Mouse (Mus musculus) liver, embryonic 13.5 days (tissue): ENCODE results near the gene St6gal1. TPM values are rescaled to one million over a fixed set of nuclear protein-coding genes. Genes with fewer than 3 reads are reported as not detected.
A peak's percentile ranks its signal among the peaks of the same experiment; 100 is the strongest.

Experiments
- ATAC-seq: fragments of 200-750 bp; cut with Nextera tagmentation; 2 replicates; pipeline ENCODE4 v1.8.0; 2017; ENCODE audit warnings: low read depth, mild to moderate bottlenecking, moderate number of reproducible peaks, moderate library complexity
- DNase-seq: peaks from one replicate; pipeline ENCODE4 v3.0.0; 2022
- H3K27ac ChIP-seq: fragments of 300-500 bp; sonication (generic); 2 replicates; pipeline ENCODE4 v1.5.1; 2015; ENCODE audit warnings: moderate library complexity, mild to moderate bottlenecking, inconsistent platforms
- H3K27me3 ChIP-seq: fragments of 300-500 bp; sonication (generic); 2 replicates; pipeline ENCODE4 v1.6.1; 2015; ENCODE audit warnings: mild to moderate bottlenecking, inconsistent platforms
- H3K36me3 ChIP-seq: fragments of 300-500 bp; sonication (generic); 2 replicates; pipeline ENCODE4 v1.6.1; 2015; ENCODE audit warnings: mild to moderate bottlenecking, inconsistent platforms
- H3K4me1 ChIP-seq: fragments of 300-500 bp; sonication (generic); replicated peaks from 2 replicates; pipeline ENCODE4 v1.6.1; 2015; ENCODE audit warnings: inconsistent platforms
- H3K4me2 ChIP-seq: fragments of 300-500 bp; sonication (generic); 2 replicates; pipeline ENCODE4 v1.6.1; 2015; ENCODE audit warnings: inconsistent platforms, mild to moderate bottlenecking, moderate library complexity
- H3K4me3 ChIP-seq: fragments of 300-500 bp; sonication (generic); replicated peaks from 2 replicates; pipeline ENCODE4 v1.5.1; 2015; ENCODE audit warnings: mild to moderate bottlenecking, inconsistent platforms
- H3K9ac ChIP-seq: fragments of 300-500 bp; sonication (generic); 2 replicates; pipeline ENCODE4 v1.6.1; 2015; ENCODE audit warnings: mild to moderate bottlenecking, inconsistent platforms
- H3K9me3 ChIP-seq: fragments of 300-500 bp; sonication (generic); replicated peaks from 2 replicates; pipeline ENCODE4 v1.6.1; 2016; ENCODE audit warnings: inconsistent platforms
- WGBS: fragments of 180-500 bp; shearing (Covaris S2); methylation state at CpG from one replicate; pipeline ENCODE4 v1.1.7; 2015; ENCODE audit not compliant: insufficient replicate concordance; 5-methylcytosine and 5-hydroxymethylcytosine counted together
- polyA plus RNA-seq: library from polyadenylated mRNA; unstranded; fragments of >200 nt; fragmentation: Nextera tagmentation; extraction: Ambion mirVana; gene quantifications from 2 replicates; pipeline ENCODE4 v1.2.1, GENCODE M21; 2015

St6gal1 gene
- polyA plus RNA-seq, 1 experiment from 2014 or later, result 7.5 TPM

- Histone ChIP-seq H3K9ac (no peak overlapping the region), H3K36me3 (no peaks in the 10 kb centered on the region), H3K4me1 (no peaks in the 10 kb centered on the region), H3K4me3 (no peak overlapping the region), H3K9me3 (no peaks in the 10 kb centered on the region), H3K27ac (no peak overlapping the region), H3K4me2 (no peak overlapping the region), H3K27me3 (no peaks in the 10 kb centered on the region)
- 27% methylated on average over 3 of the region's 3 CpGs for WGBS
- no peak for ATAC-seq
- no peak for DNase-seq
Observed at GRCm38 (mm10) chr16:23369124-23369523, 144.6 kb downstream of the St6gal1 start.

GRCm38 (mm10) chr16:23370724-23371123 is 146.2 kb downstream of the St6gal1 start:
- Histone ChIP-seq H3K4me3 (no peak overlapping the region), H3K9me3 (no peaks in the 10 kb centered on the region), H3K36me3 (no peaks in the 10 kb centered on the region), H3K4me1 (no peaks in the 10 kb centered on the region), H3K27me3 (no peaks in the 10 kb centered on the region), H3K9ac (no peak overlapping the region), H3K27ac (no peak overlapping the region), H3K4me2 (no peak overlapping the region)
- no peak for DNase-seq
- no peak for ATAC-seq
- WGBS, result 75% methylated on average over 7 of the region's 7 CpGs

- ATAC-seq, result no peak
- no peaks in the 10 kb centered on the region for H3K36me3 ChIP-seq
Observed at GRCm38 (mm10) chr16:23372340-23372739, 147.8 kb downstream of the St6gal1 start.

GRCm38 (mm10) chr16:23374068-23374467 is 149.5 kb downstream of the St6gal1 start:
- Histone ChIP-seq H3K27ac (no peak overlapping the region), H3K4me2 (no peak overlapping the region), H3K27me3 (no peaks in the 10 kb centered on the region), H3K9me3 (no peaks in the 10 kb centered on the region), H3K4me1 (no peaks in the 10 kb centered on the region), H3K36me3 (no peaks in the 10 kb centered on the region), H3K4me3 (no peak overlapping the region), H3K9ac (no peak overlapping the region)
- ATAC-seq, result no peak
- 64% methylated on average over 4 of the region's 4 CpGs for WGBS
- no peak for DNase-seq

More at GRCm38 (mm10) chr16:23372340-23372739, 147.8 kb downstream of the St6gal1 start:
- H3K4me1 ChIP-seq, result no peaks in the 10 kb centered on the region
- WGBS, result 55% methylated on average over 2 of the region's 2 CpGs
- DNase-seq, result no peak
- no peaks in the 10 kb centered on the region for H3K9me3 ChIP-seq
- H3K9ac ChIP-seq, result no peak overlapping the region
- no peak overlapping the region for H3K27ac ChIP-seq
- no peak overlapping the region for H3K4me3 ChIP-seq
- H3K4me2 ChIP-seq, result no peak overlapping the region
- no peaks in the 10 kb centered on the region for H3K27me3 ChIP-seq

- H3K27ac ChIP-seq, result no peak overlapping the region
- H3K9me3 ChIP-seq, result no peaks in the 10 kb centered on the region
- no peak overlapping the region for H3K4me3 ChIP-seq
- H3K36me3 ChIP-seq, result no peaks in the 10 kb centered on the region
- no peak overlapping the region for H3K9ac ChIP-seq
- WGBS, result 22% methylated on average over 5 of the region's 5 CpGs
- H3K4me2 ChIP-seq, result no peak overlapping the region
- DNase-seq (no peak), ATAC-seq (no peak)
- H3K4me1 ChIP-seq, result no peaks in the 10 kb centered on the region
- no peaks in the 10 kb centered on the region for H3K27me3 ChIP-seq
Observed at GRCm38 (mm10) chr16:23374938-23375337, 150.4 kb downstream of the St6gal1 start.

- Histone ChIP-seq H3K9me3 (no peaks in the 10 kb centered on the region), H3K4me1 (no peaks in the 10 kb centered on the region), H3K4me2 (no peak overlapping the region), H3K27ac (no peak overlapping the region), H3K36me3 (no peaks in the 10 kb centered on the region), H3K9ac (no peak overlapping the region), H3K27me3 (no peaks in the 10 kb centered on the region), H3K4me3 (no peak overlapping the region)
- ATAC-seq, result no peak
- DNase-seq, result no peak
- 35% methylated on average over 10 of the region's 10 CpGs for WGBS
Observed at GRCm38 (mm10) chr16:23376189-23376588, 151.6 kb downstream of the St6gal1 start.

- H3K9ac ChIP-seq, result no peak overlapping the region
- H3K27me3 ChIP-seq, result no peaks in the 10 kb centered on the region
- ATAC-seq (no peak), DNase-seq (no peak)
- H3K9me3 ChIP-seq, result no peaks in the 10 kb centered on the region; the same call in 1 of the 2 replicates
- no peak overlapping the region for H3K4me3 ChIP-seq
- no peak overlapping the region for H3K4me2 ChIP-seq
- 56% methylated on average over 3 of the region's 3 CpGs for WGBS
- H3K27ac ChIP-seq, result no peak overlapping the region
- no peaks in the 10 kb centered on the region for H3K4me1 ChIP-seq
- no peaks in the 10 kb centered on the region for H3K36me3 ChIP-seq
Observed at GRCm38 (mm10) chr16:23379536-23380230, 155.1 kb downstream of the St6gal1 start.

- Histone ChIP-seq H3K27me3 (no peaks in the 10 kb centered on the region), H3K4me3 (no peak overlapping the region), H3K27ac (no peak overlapping the region), H3K9me3 (no peaks in the 10 kb centered on the region; the same call in 1 of the 2 replicates), H3K4me1 (no peaks in the 10 kb centered on the region), H3K9ac (no peak overlapping the region), H3K36me3 (no peaks in the 10 kb centered on the region), H3K4me2 (no peak overlapping the region)
- DNase-seq (no peak), ATAC-seq (no peak)
Observed at GRCm38 (mm10) chr16:23384304-23384703, 159.8 kb downstream of the St6gal1 start.

GRCm38 (mm10) chr16:23397931-23398330 is 173.4 kb downstream of the St6gal1 start:
- Histone ChIP-seq H3K4me2 (no peak overlapping the region), H3K27me3 (no peaks in the 10 kb centered on the region), H3K9ac (no peak overlapping the region), H3K9me3 (no peaks in the 10 kb centered on the region), H3K4me1 (peaks cover 3% of the 10 kb centered on the region; the same call in 1 of the 2 replicates), H3K36me3 (no peaks in the 10 kb centered on the region), H3K4me3 (no peak overlapping the region), H3K27ac (no peak overlapping the region)
- ATAC-seq, result no peak
- DNase-seq, result no peak
- WGBS, result 47% methylated on average over 5 of the region's 5 CpGs

- H3K4me2 ChIP-seq, result no peak overlapping the region
- no peak overlapping the region for H3K9ac ChIP-seq
- H3K9me3 ChIP-seq, result no peaks in the 10 kb centered on the region
- ATAC-seq (peak; percentile 51; the same call in 1 of the 2 replicates), DNase-seq (peak; percentile 3)
- H3K36me3 ChIP-seq, result no peaks in the 10 kb centered on the region
- no peaks in the 10 kb centered on the region for H3K27me3 ChIP-seq
- peaks cover 3% of the 10 kb centered on the region; the same call in 1 of the 2 replicates for H3K4me1 ChIP-seq
- no peak overlapping the region for H3K27ac ChIP-seq
- WGBS, result 6% methylated on average over 4 of the region's 4 CpGs
- H3K4me3 ChIP-seq, result no peak overlapping the region
Observed at GRCm38 (mm10) chr16:23401463-23401862, 176.9 kb downstream of the St6gal1 start.

- Histone ChIP-seq H3K27ac (no peak overlapping the region), H3K9ac (no peak overlapping the region), H3K4me1 (peaks cover 3% of the 10 kb centered on the region; the same call in 1 of the 2 replicates), H3K36me3 (no peaks in the 10 kb centered on the region), H3K4me2 (no peak overlapping the region), H3K9me3 (no peaks in the 10 kb centered on the region), H3K4me3 (no peak overlapping the region), H3K27me3 (no peaks in the 10 kb centered on the region)
- ATAC-seq (no peak), DNase-seq (no peak)
- WGBS, result 56% methylated on average over 3 of the region's 3 CpGs
Observed at GRCm38 (mm10) chr16:23401959-23402358, 177.4 kb downstream of the St6gal1 start.
